Mouse (Mus musculus) cerebellum, adult 8-10 months (tissue): Measurements from ENCODE around the gene Ldhal6b.
"Not testable (repeated sequence)": the region's sequence is repeated elsewhere in the genome, so short reads cannot be mapped to it uniquely, and the experiment has no call there.

ENCODE experiments used
- DNase-seq: peaks from one replicate; pipeline ENCODE4 v3.0.0; 2022

Ldhal6b gene

DNA sequence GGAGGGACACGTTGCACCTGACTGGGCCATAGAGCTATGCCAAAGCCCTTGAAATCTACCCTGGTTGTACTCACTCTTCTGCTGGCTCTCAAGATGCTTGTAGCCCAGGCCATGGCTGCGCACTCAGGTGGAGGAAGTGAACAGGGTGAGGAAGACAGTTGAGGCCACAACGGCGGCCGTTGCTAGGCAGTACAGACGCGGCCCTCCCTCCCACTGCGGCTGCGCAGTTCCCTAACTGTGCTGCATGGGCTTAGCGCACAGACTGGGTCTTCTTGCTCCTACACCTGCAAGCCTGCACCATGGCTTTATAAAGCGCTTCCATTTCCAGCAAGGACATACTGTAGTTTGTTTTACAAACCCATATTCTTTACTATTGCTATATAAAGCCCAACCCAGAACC is at the start of gene Ldhal6b:
TSS of gene Ldhal6b (minus strand) at position 223 of the 400 bp plus-strand sequence.
- DNase-seq, result no peak

GRCm38 (mm10) chr17:5467177-5467576 is 48.6 kb upstream of the Ldhal6b start:
- DNase-seq, result no peak

- DNase-seq, result no peak
Observed at GRCm38 (mm10) chr17:5466736-5467135, 48.2 kb upstream of the Ldhal6b start.

DNA sequence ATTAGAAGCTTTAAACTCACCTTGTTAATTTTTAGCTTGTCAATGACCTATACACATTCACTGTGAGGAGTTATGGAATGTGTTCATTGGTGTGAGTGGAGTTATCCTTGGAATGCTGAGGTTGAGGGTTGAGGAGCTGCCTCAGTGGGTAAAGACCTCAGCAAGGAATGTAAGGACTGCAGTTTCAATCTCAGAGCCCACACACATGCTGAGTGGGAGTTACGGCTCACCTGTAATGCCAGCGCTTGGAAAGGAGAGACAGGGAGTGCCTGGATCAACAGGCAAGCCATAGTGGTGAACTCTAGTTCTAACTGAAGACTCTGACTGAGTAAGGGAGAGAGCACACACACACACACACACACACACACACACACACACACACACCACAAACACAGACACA is 45.3 kb upstream of the Ldhal6b start:
- DNase-seq, result no peak

DNA sequence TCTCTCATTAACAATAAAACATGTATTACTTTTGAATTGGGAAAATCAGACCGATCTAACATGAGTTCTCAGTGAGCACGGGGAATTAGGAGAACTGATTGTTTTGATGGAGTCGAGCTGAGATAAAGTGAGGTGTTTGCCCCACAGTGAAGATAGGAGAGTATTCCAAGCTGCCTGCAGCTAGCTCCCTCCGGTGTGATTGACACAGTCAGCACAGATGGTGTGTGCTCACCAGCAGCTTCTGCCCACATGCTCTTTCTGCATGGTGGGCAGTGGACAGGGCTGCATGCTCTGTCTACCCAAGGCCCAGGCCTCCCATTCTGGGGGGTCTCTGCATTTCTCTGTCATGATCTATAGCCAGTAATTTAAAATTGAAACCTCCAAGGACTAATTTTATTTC is 35.1 kb upstream of the Ldhal6b start:
- no peak for DNase-seq

DNA sequence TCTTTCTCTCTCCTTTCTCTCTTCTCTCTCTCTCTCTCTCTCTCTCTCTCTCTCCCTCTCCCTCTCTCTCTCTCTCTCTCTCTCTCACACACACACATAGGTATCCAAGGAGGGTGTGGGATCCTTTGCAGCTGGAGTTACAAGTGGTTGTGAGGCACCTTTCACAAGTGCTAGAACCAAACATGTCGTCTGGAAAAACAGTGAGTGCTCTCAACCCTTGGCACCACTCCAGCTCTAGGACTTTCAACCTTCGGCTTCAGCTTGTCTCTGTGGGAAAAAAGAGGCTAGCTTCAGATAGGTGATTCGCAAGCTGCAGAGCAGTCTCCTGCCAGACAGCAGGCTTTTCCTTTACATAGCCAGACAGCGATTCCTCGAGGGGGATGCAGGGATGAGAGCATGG is 25.2 kb upstream of the Ldhal6b start:
- no peak for DNase-seq

DNA sequence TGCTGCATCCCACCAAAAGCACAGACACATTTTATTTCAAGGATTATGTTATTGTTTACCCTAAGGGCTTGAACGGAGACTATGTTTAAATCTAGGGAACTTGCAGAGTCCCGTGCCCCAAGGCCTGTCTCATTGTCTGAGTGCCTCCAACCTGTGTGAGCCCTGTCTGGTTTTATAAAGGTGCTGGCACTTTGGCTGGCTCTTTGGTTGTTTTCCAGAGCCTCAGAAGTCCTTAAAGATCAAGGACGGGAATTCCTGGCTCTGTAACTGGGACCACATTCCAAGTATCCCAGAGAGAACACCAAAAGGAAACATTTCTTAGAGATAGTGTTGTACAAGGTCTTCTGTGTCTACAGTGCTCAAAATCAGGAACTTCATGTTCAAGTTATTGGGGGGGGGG is 24.7 kb upstream of the Ldhal6b start:
- no peak for DNase-seq

- DNase-seq, result not testable (repeated sequence)
Observed at GRCm38 (mm10) chr17:5442403-5442802, 23.8 kb upstream of the Ldhal6b start.

DNA sequence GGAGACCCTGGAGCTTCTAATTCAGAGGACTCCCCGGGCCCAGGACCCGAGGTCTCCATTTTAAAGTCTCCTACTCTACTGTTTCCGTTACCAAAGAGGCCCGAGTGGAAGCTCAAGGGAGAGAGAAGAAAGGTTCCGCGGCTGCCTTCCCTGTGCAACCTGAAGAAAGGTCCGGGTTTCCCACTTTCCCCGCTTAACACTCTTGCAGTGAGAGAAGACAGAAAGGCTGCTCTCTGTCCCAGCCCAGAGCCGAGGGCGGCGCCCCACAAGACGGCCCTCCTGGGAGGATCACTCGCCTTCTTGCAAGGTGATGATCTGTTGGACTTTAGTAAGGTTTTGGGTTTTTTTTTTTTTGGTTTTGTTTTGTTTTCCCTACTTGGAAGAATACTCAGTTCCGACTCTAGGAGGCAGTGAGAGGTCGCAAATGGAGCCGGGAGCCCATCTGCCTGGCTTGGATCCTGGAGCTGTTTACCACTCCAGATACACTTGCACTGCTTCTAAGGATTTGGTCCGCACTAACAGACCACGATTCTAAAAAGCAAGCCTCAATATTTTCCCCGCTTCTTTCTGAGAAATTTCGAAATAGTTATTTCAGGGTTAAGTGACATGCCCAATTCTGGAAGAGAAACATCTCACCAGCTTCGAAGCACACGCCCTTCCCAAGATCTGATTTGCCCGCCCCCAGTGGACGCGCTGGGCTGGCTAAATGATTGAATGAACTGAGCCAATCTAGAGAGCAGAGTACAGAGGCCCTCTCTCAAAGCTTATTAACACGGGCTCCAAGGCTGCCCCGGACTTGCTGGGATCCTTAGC is 21.8 kb upstream of the Ldhal6b start, which contains the start of gene Tmem242:
TSS of gene Tmem242 (minus strand) at position 101 of the 813 bp plus-strand sequence.
- peak; percentile 96 for DNase-seq

- no peak for DNase-seq
Observed at GRCm38 (mm10) chr17:5439831-5440158, 21.2 kb upstream of the Ldhal6b start.

DNA sequence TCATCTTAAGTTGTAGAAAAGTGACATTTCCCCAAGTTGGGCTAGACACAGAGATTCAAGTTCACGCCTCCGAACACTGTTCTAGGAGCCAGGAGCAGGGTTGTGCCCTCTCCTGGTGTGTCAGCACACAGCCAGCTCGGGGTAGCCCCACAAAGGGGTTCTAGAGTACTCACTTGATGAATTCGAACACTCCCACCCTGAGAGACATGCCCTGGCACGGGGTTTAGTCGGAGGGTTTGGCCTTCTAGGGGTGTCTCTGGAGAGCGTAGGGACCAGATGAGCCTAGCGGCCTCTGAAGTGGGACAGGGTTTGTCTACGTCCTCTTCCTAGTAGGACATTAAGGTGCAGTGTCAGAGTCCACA is 11.2 kb upstream of the Ldhal6b start:
- DNase-seq, result no peak

DNA sequence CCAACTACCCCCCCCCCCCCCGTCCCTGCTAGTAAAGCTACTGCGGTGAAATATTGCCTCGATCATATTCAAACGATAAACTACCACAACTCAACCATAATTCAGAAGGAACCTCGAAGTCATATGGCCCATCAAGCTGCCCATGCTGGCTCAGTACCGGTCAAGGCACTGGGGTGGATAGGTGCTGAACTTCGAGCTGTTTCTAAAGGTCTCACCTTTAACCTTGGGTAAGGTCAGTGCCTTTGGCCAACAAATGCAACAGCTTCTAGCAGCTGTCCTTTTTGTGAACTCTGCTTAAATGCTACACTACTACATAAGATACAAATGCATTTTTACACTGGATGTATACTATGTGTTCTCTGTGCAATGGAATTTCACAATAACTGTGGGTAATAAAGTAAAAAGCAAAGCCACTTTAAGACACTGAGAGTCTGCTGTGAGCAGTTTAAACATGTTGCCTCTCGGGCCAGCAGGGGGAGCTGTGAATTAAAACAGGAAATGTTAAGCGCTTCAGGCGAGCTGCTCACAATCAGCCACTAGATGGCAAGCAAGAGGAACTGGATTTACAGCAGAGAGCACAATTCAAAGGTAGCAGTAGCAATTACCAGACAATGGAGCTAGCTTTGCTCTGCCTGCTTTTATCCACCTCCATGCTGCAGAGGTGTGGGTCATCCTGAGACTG is 10.7 kb upstream of the Ldhal6b start:
- DNase-seq, result peak; percentile 94

DNA sequence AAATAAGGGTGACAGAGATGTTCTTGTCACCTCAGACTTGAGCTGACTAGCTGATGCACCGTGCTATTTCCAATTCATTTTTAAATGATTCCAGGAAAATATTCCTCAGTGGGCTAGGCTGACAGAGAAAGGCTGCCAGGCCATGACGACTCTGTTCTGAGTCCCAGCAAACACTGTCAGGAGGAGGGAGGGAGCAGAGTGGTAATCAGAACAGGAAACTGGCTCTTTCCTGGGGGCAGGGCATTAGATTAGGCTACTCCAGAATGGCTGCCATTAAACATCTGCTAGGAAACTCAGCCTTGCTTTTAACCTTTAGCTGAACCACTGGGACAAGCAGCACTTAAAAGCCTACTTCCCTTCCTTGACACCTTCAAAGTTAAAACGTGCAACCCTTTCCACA is 6.6 kb upstream of the Ldhal6b start:
- no peak for DNase-seq

GRCm38 (mm10) chr17:5424156-5424555 is 5.6 kb upstream of the Ldhal6b start:
- no peak for DNase-seq

GRCm38 (mm10) chr17:5421835-5422234 is 3.3 kb upstream of the Ldhal6b start:
- DNase-seq, result no peak

DNA sequence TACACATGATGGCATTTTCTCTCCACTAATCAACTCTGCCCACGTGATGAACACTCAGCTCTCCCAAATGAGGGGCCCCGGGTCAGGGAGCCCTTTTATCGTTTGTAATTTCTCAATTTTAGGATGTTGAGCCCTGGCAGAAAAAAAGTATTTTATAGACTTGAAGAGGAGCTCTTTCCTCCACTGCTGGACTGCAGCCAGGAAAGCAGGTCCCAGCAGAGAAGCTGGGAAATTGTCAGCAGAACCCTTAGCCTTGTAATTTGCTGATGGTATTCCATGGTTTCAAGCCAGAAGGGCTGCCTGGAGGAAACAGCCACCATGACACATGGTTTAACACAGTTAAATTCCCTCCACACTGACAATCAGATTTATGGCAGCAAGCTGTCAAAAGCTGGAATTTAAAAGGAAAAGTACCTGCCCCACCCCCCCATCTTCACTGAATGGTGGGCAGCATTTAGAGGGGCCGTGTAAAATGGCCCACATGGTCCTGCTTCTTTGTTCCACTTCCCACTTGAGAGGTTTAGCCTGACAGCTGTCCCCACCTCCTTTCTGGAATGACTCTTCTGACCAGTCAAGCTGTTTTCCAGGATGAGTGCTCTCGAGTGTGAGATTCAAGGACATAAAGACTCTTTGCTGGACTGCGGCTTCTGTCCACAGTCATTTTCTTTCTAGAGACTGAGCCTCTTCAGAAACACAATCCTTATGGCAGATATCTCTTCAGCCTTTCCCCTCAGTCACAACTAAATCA is 1.4 kb upstream of the Ldhal6b start:
- DNase-seq, result no peak

DNA sequence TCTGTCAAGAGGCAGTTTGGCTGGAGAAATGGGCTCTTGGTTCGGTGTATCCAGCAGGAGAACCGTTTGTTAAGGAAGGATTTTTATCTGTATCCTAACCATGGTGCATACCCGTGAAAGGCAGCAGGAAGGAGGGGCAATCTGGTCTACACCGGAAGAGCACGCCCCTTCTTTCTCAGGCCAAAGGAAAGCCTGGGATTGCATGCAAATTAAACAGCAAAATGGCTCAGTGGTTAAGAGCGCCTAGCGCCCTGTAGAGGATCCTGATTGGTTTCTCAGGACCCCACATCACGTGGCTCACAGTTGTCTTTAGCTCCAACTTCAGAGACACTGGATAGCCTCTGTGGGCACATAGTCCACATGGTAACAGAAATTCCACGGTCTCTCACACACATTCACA is 489 bp upstream of the Ldhal6b start:
- no peak for DNase-seq

GRCm38 (mm10) chr17:5416518-5416917 is 2.0 kb downstream of the Ldhal6b start:
- no peak for DNase-seq

DNA sequence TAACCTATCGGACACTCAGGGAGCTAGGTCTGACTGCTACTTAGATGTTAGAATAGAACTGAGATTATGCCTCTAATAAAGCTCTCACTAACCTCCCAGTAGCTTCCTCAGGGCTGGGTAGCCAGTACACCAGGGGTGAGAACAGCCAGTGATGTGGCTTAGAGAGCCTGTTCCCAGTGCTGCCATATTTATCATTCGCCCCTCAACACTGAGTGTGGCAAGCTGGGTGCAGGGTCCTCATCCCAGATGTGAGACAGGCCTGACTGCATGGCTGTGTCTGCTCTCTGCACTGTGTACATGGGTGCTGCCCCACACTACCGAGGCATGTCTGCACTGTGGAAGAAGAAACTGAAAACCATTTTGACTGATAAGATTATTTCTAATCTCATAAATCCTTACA is 4.5 kb downstream of the Ldhal6b start:
- DNase-seq, result no peak

DNA sequence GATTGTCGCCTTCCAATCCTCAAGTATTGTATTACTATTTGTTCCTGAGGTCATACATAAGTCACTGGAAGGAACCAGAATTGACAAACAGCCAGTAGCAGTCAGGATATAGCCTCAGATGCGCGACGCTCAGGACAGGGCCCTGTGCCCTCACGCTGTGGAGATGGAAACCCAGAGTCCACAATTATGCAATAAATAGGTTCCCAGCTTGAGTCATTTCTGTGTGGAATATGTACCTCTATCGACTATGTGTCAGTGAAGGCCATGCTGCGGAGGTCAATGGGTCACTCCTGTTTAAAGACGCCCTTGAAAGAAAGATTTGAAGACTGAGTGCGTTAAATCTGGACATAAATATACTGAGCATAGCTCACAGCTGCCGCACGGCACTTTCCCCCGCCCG is 5.2 kb downstream of the Ldhal6b start:
- no peak for DNase-seq

- no peak for DNase-seq
Observed at GRCm38 (mm10) chr17:5412740-5413139, 5.8 kb downstream of the Ldhal6b start.

- no peak for DNase-seq
Observed at GRCm38 (mm10) chr17:5412301-5412700, 6.3 kb downstream of the Ldhal6b start.

GRCm38 (mm10) chr17:5411205-5411604 is 7.4 kb downstream of the Ldhal6b start:
- no peak for DNase-seq

- DNase-seq, result no peak
Observed at GRCm38 (mm10) chr17:5410336-5410735, 8.2 kb downstream of the Ldhal6b start.
